Mouse (Mus musculus) neural tube, embryonic 11.5 days (tissue): ENCODE results near the gene Pcyt2. TPM values are rescaled to one million over a fixed set of nuclear protein-coding genes. Genes with fewer than 3 reads are reported as not detected.

Source experiments
- ATAC-seq: fragments of 200-750 bp; cut with Nextera tagmentation; 2 replicates; pipeline ENCODE4 v1.8.0; 2017; ENCODE audit warnings: moderate number of reproducible peaks, mild to moderate bottlenecking, moderate TSS enrichment, moderate library complexity; ENCODE audit not compliant: insufficient read depth, low FRiP score, low TSS enrichment
- DNase-seq: peaks from one replicate; pipeline ENCODE4 v3.0.0-alpha.2; 2015; ENCODE audit warnings: low spot score
- H3K27ac ChIP-seq: fragments of 300-500 bp; sonication (generic); 2 replicates; pipeline ENCODE4 v1.5.1; 2014; ENCODE audit warnings: low read depth, mild to moderate bottlenecking, low read length
- H3K27me3 ChIP-seq: fragments of 300-500 bp; sonication (generic); 2 replicates; pipeline ENCODE4 v1.6.1; 2014; ENCODE audit warnings: mild to moderate bottlenecking, low read length, mixed read lengths; ENCODE audit not compliant: control insufficient read depth, insufficient read depth
- H3K36me3 ChIP-seq: fragments of 300-500 bp; sonication (generic); 2 replicates; pipeline ENCODE4 v1.6.1; 2014; ENCODE audit warnings: mild to moderate bottlenecking, low read length, moderate library complexity, mixed read lengths; ENCODE audit not compliant: control insufficient read depth, insufficient read depth
- H3K4me1 ChIP-seq: fragments of 300-500 bp; sonication (generic); 2 replicates; pipeline ENCODE4 v1.6.1; 2014; ENCODE audit warnings: low read length, mixed read lengths; ENCODE audit not compliant: control insufficient read depth, insufficient read depth
- H3K4me2 ChIP-seq: fragments of 300-500 bp; sonication (generic); 2 replicates; pipeline ENCODE4 v1.6.1; 2014; ENCODE audit warnings: low read depth, mild to moderate bottlenecking, moderate library complexity
- H3K4me3 ChIP-seq: fragments of 300-500 bp; sonication (generic); 2 replicates; pipeline ENCODE4 v1.5.1; 2014; ENCODE audit warnings: low read depth, low read length
- H3K9ac ChIP-seq: fragments of 300-500 bp; sonication (generic); 2 replicates; pipeline ENCODE4 v1.6.1; 2014; ENCODE audit warnings: mild to moderate bottlenecking, low read length
- H3K9me3 ChIP-seq: fragments of 300-500 bp; sonication (generic); 2 replicates; pipeline ENCODE4 v1.6.1; 2016; ENCODE audit warnings: low read length; ENCODE audit not compliant: control insufficient read depth
- WGBS: fragments of 180-500 bp; shearing (Covaris S2); extraction: QIAGEN DNeasy Blood & Tissue Kit; methylation state at CpG from one replicate; pipeline ENCODE4 v1.1.7; 2014; 5-methylcytosine and 5-hydroxymethylcytosine counted together
- microRNA-seq: library from miRNA; unstranded; fragments of <30 nt; microRNA quantifications from one replicate; pipeline ENCODE4, GENCODE M21; 2016
- polyA plus RNA-seq: library from polyadenylated mRNA; unstranded; fragments of >200 nt; fragmentation: Nextera tagmentation; extraction: Ambion mirVana; gene quantifications from 2 replicates; pipeline ENCODE4 v1.2.1, GENCODE M21; 2014

Pcyt2 gene
- polyA plus RNA-seq, 1 experiment from 2014 or later, result 118 TPM

DNA sequence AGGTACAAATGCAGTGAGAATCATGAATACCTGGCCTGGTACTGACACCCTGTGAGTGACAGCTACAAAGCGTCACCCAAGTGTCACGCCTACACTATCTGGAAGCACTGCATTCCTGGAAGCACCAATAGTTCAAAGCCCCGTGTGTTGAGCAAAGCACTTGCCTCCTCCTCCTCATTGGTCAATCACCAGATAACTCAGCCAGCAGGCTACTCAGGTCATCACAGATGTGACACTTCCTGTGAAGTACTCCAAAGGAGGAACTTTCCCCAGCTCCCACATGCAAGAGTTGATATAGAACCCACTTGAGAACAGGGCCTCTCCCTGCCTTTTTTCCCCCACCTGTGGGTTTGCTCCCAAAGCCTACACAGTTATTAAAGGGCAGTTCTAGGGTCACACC is 46.6 kb downstream of the Pcyt2 start:
- ATAC-seq, result no peak
- peak overlapping the region; percentile 90; the same call in 1 of the 2 replicates for H3K4me3 ChIP-seq
- H3K9me3 ChIP-seq, result no peaks in the 10 kb centered on the region
- no peak overlapping the region for H3K9ac ChIP-seq
- peaks cover 15% of the 10 kb centered on the region for H3K4me1 ChIP-seq
- no peaks in the 10 kb centered on the region for H3K27me3 ChIP-seq
- no peak for DNase-seq
- WGBS, result 88% methylated on average over 3 of the region's 3 CpGs
- H3K36me3 ChIP-seq, result peaks cover 31% of the 10 kb centered on the region
- H3K27ac ChIP-seq, result no peak overlapping the region
- peak overlapping the region; percentile 92 for H3K4me2 ChIP-seq

DNA sequence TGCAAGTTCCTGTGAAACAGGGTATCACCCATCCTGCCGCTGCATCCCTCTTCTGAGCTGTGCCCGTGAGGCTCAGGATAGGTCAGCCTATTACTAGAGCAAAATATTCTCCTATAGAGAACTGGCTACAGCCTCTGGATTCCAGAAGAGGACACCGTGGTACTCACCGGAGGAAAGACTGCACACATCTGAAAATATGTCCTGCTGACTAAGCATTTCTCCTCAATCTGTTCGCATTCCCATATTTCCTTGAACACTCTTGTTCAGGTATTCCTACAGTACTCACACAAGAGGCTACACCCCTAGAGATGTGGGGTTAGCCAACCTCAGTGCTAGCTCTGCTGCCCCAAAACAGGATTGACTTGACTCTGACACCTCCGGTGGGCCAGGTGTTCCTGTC is 49.4 kb downstream of the Pcyt2 start:
- Histone ChIP-seq H3K9ac (no peak overlapping the region), H3K9me3 (no peaks in the 10 kb centered on the region), H3K4me3 (no peak overlapping the region), H3K4me2 (no peak overlapping the region), H3K27ac (no peak overlapping the region), H3K4me1 (peaks cover 8% of the 10 kb centered on the region), H3K27me3 (no peaks in the 10 kb centered on the region), H3K36me3 (peaks cover 39% of the 10 kb centered on the region)
- WGBS, result 92% methylated on average over 6 of the region's 6 CpGs
- no peak for DNase-seq
- no peak for ATAC-seq

DNA sequence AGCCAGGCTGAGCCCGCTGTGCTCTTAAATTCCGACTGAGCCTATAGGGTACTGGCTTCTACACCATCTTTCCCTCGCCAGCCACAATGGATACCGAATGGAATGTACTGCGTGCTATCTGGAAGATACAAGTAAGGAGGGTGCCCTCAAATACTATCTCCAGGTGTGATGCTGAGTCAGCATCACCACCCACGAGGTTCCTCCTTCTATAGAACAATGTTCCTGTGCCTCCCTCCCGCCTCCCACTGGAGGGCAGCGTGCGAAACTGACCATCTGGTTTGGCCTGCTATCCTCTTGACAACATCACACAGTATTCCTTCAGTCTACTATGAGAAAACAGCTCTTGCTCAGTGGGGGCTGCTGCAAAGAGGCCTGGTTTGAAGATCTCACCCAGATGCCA is 52.6 kb downstream of the Pcyt2 start:
- Histone ChIP-seq H3K4me3 (no peak overlapping the region), H3K4me2 (no peak overlapping the region), H3K27ac (no peak overlapping the region), H3K9ac (no peak overlapping the region), H3K9me3 (no peaks in the 10 kb centered on the region), H3K36me3 (peaks cover 66% of the 10 kb centered on the region), H3K4me1 (no peaks in the 10 kb centered on the region), H3K27me3 (no peaks in the 10 kb centered on the region)
- no peak for ATAC-seq
- WGBS, result 85% methylated on average over 9 of the region's 9 CpGs
- DNase-seq, result no peak

DNA sequence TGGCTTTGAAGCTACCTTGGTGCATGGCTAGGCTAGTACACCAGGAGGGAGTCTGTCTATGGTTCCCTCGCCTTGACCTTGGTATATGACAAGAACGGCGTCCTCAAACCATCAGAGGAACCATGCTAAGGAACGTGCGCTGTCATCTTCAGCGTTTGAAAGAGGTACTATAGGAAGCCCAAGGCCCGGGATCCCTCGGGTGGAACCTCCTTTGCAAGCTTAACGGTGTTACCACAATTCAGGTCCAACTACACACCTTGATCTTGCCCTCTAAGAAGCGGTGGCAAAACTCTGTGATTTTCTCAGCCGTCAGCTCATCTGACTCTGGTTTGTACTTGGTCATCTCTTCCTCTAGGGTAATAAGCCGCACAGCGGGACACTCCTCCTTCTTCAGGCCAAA is 54.8 kb downstream of the Pcyt2 start:
- Histone ChIP-seq H3K4me2 (no peak overlapping the region), H3K9ac (no peak overlapping the region), H3K27me3 (no peaks in the 10 kb centered on the region), H3K36me3 (peaks cover 57% of the 10 kb centered on the region), H3K4me3 (no peak overlapping the region), H3K4me1 (no peaks in the 10 kb centered on the region), H3K27ac (no peak overlapping the region), H3K9me3 (no peaks in the 10 kb centered on the region)
- 96% methylated on average over 13 of the region's 13 CpGs for WGBS
- no peak for ATAC-seq
- DNase-seq, result no peak

DNA sequence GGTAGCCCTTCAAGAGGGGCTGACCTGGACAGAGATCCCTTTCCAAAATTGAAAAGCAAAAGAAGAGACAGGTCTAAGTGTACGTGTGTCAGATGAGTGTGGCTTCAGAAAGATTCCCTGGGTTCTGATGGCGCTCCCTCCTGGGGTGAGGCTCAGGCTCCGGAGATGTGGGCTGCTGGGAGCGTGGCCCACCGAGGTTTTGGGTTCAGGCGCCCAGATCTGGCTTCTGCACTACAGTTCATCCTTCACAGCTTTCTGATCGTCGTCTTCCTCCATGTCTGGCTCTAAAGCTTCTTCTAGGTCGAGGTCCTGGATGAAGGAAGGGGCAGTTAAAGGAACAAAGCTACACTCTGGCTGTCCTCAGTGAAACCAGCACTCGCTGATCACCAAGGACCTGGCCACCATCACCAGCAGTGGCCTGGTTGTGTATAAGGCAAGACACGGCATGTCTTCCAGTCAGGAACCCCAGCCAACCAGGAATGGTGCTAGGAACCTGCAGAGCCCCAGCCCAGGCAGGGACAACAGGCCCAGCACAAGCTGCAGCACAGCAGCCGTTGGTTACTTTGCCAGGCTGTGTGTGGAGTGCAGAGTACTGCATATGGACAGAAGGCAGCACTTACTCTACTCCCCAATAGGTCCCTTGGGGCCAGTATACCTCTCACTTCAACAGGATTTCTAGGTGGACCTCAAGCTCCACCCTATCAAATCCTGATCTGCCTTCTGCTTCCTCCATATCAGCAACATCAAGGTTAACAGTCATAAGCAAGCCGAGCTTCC is 56.6 kb downstream of the Pcyt2 start:
- Histone ChIP-seq H3K36me3 (peaks cover 43% of the 10 kb centered on the region), H3K4me3 (no peak overlapping the region), H3K9ac (no peak overlapping the region), H3K27ac (no peak overlapping the region), H3K4me1 (no peaks in the 10 kb centered on the region), H3K27me3 (no peaks in the 10 kb centered on the region), H3K9me3 (no peaks in the 10 kb centered on the region), H3K4me2 (no peak overlapping the region)
- DNase-seq, result no peak
- no peak for ATAC-seq
- 95% methylated on average over 13 of the region's 13 CpGs for WGBS

Small RNA genes within 50 kb of the gene (microRNA-seq; reads per million reads assigned to microRNA genes)
- gene Mir6936, result 2.1 reads per million

Other genes starting within 250 kb of the Pcyt2 start
- gene Faap100, start 239.2 kb downstream of the Pcyt2 start, polyA plus RNA-seq, result 34.5 and 39.5 TPM in 2 replicates
- gene Nploc4, start 180.2 kb downstream of the Pcyt2 start, polyA plus RNA-seq, result 44.7 and 51.0 TPM in 2 replicates
- gene Tspan10, start 175.3 kb downstream of the Pcyt2 start, polyA plus RNA-seq, result not detected in 2 replicates
- gene Pde6g, start 164.4 kb downstream of the Pcyt2 start, polyA plus RNA-seq, result 0.65 TPM in 1 of 2 replicates, not detected in the other
- gene Oxld1, start 159.9 kb downstream of the Pcyt2 start, polyA plus RNA-seq, result 12.0 and 14.4 TPM in 2 replicates
- gene Ccdc137, start 159.8 kb downstream of the Pcyt2 start, polyA plus RNA-seq, result 26.4 and 29.0 TPM in 2 replicates
- 61.2 and 65.7 TPM in 2 replicates for gene Arl16, start 150.3 kb downstream of the Pcyt2 start, polyA plus RNA-seq
- 142 and 145 TPM in 2 replicates for gene Mrpl12, start 133.3 kb downstream of the Pcyt2 start, polyA plus RNA-seq
- gene Slc25a10, start 126.1 kb downstream of the Pcyt2 start, polyA plus RNA-seq, result 41.4 and 49.5 TPM in 2 replicates
- gene Gcgr, start 87.2 kb downstream of the Pcyt2 start, polyA plus RNA-seq, result 0.19 and 0.24 TPM in 2 replicates
- gene Mcrip1, start 68.2 kb downstream of the Pcyt2 start, polyA plus RNA-seq, result 244 and 251 TPM in 2 replicates
- gene Ppp1r27, start 66.8 kb downstream of the Pcyt2 start, polyA plus RNA-seq, result not detected in 2 replicates
- 562 and 566 TPM in 2 replicates for gene P4hb, start 44.7 kb downstream of the Pcyt2 start, polyA plus RNA-seq
- gene Arhgdia, start 36.3 kb downstream of the Pcyt2 start, polyA plus RNA-seq, result 686 and 719 TPM in 2 replicates
- gene Alyref, start 19.6 kb downstream of the Pcyt2 start, polyA plus RNA-seq, result 669 and 698 TPM in 2 replicates
- gene Anapc11, start 19.5 kb downstream of the Pcyt2 start, polyA plus RNA-seq, result 198 and 199 TPM in 2 replicates
- 0.78 TPM in 1 of 2 replicates, not detected in the other for gene Npb, start 9.5 kb downstream of the Pcyt2 start, polyA plus RNA-seq
- gene Sirt7, start 7.3 kb upstream of the Pcyt2 start, polyA plus RNA-seq, result 37.2 and 39.0 TPM in 2 replicates
- gene Mafg, start 15.7 kb upstream of the Pcyt2 start, polyA plus RNA-seq, result 26.5 and 27.5 TPM in 2 replicates
- 31.8 and 33.8 TPM in 2 replicates for gene Pycr1, start 25.8 kb upstream of the Pcyt2 start, polyA plus RNA-seq
- 0.89 TPM in 1 of 2 replicates, not detected in the other for gene Myadml2, start 30.2 kb upstream of the Pcyt2 start, polyA plus RNA-seq
- gene Notum, start 43.2 kb upstream of the Pcyt2 start, polyA plus RNA-seq, result 2.6 and 3.0 TPM in 2 replicates
- gene Aspscr1, start 55.0 kb upstream of the Pcyt2 start, polyA plus RNA-seq, result 124 and 136 TPM in 2 replicates
- gene Cenpx, start 95.8 kb upstream of the Pcyt2 start, polyA plus RNA-seq, result 112 and 115 TPM in 2 replicates
- gene Lrrc45, start 96.0 kb upstream of the Pcyt2 start, polyA plus RNA-seq, result 39.7 and 44.7 TPM in 2 replicates
- 12.1 and 13.9 TPM in 2 replicates for gene Rac3, start 103.5 kb upstream of the Pcyt2 start, polyA plus RNA-seq
- 14.9 and 16.5 TPM in 2 replicates for gene Dcxr, start 109.3 kb upstream of the Pcyt2 start, polyA plus RNA-seq
- gene Cbr2, start 114.2 kb upstream of the Pcyt2 start, polyA plus RNA-seq, result 1.8 and 2.0 TPM in 2 replicates
- gene Hmga1b, start 144.9 kb upstream of the Pcyt2 start, polyA plus RNA-seq, result 7.7 and 8.6 TPM in 2 replicates
- 36.7 and 40.5 TPM in 2 replicates for gene Rfng, start 166.3 kb upstream of the Pcyt2 start, polyA plus RNA-seq
- 286 and 291 TPM in 2 replicates for gene Gps1, start 166.3 kb upstream of the Pcyt2 start, polyA plus RNA-seq
- gene Dus1l, start 178.5 kb upstream of the Pcyt2 start, polyA plus RNA-seq, result 83.4 and 84.7 TPM in 2 replicates
- gene Fasn, start 206.6 kb upstream of the Pcyt2 start, polyA plus RNA-seq, result 108 and 125 TPM in 2 replicates